Mouse (Mus musculus): ENCODE results near the gene Tnfsf11. TPM values are rescaled to one million over a fixed set of nuclear protein-coding genes. Genes with fewer than 3 reads are reported as not detected.
A peak's percentile ranks its signal among the peaks of the same experiment; 100 is the strongest.

Gene Tnfsf11
- polyA plus RNA-seq (2014; fragmentation: Nextera tagmentation; extraction: Ambion mirVana), result 0.22 and 0.29 TPM in 2 replicates

DNA sequence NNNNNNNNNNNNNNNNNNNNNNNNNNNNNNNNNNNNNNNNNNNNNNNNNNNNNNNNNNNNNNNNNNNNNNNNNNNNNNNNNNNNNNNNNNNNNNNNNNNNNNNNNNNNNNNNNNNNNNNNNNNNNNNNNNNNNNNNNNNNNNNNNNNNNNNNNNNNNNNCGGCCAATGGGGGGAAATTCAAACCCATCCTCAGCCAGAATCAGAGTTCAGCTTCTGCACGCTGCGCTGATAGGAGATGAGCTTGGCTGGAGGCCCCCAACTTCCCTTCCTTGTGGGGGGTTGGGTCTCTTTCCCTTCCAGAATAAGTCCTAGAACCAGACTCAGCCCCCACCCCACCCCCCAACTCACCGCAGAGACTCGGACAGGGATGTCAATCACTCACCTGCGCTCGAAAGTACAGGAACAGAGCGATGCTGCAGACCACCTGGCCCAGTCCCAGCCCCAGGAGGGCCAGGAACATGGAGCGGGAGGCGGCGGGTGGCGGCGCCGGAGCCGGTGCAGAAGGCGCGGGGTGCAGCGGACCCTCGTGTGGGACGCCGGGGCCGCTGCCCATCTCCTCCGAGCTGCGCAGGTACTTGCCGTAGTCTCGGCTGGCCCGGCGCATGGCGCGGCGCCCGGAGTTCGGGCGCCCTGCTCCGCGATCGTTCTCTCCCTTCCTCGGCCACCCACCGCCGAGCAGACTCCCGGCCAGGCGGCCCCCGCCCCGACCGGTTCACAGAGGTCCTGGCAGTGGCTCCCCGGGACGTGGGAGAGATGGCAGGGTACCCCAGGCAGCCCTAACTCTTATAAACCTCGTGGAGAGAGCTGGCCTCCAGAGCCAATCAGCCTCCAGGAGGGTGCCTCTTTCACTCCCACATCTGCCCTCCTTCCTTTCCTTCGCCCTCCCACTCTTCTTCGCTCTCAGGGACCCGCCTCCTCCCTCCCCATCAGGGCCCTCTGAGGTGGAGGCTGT is at the start of gene Tnfsf11:
Gene Tnfsf11 (minus strand): TSS at position 758 of the 952 bp plus-strand sequence.
- H3K27ac ChIP-seq (ENCODE audit: low read depth), result no peak within 1 kb of the TSS
- H3K36me3 ChIP-seq (ENCODE audit: insufficient read depth), result no peaks in the 10 kb centered on the region
- H3K27me3 ChIP-seq (ENCODE audit: insufficient read depth, low read length), result peaks cover 25% of the 10 kb centered on the region
- ATAC-seq (ENCODE audit: insufficient read depth) (peak; percentile 86), DNase-seq (peak; percentile 39)
- WGBS, result 1% methylated on average over 43 of the region's 51 CpGs
- H3K9ac ChIP-seq, result peak within 1 kb of the TSS; percentile 23; the same call in 1 of the 2 replicates
- no peak for TF ChIP-seq CTCF (IDR thresholded peaks at IDR 0.05; ENCODE audit: low read depth)
- peak within 1 kb of the TSS; percentile 86 for H3K4me2 ChIP-seq
- H3K4me3 ChIP-seq (ENCODE audit: low read depth, low read length), result peak within 1 kb of the TSS; percentile 46
- no peaks in the 10 kb centered on the region for H3K9me3 ChIP-seq (ENCODE audit: low read depth, low read length)
- H3K4me1 ChIP-seq (ENCODE audit: insufficient read depth), result no peaks in the 10 kb centered on the region

DNA sequence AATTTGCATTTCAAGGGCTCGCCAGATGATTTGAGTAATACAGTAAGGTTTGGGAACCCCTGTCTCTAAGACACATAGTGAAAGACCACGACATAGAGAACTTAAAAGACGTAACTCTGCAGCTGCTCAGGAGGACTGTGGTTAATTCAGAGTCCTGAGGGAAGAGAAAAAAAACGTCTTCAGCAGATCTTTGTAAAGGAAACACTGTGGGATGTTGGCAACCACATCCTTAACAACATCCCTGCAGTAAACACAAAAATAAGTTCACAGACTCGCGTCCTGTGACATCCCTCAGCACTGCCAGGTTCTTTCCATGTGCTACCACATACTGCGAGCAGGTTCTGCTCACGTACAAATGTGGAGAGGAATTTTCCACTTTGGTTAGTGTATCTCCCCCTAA is 48.9 kb upstream of the Tnfsf11 start:
- H3K27me3 ChIP-seq (ENCODE audit: insufficient read depth, low read length), result no peaks in the 10 kb centered on the region
- no peak overlapping the region for H3K4me3 ChIP-seq (ENCODE audit: low read depth, low read length)
- DNase-seq, result no peak
- no peaks in the 10 kb centered on the region for H3K36me3 ChIP-seq (ENCODE audit: insufficient read depth)
- no peak for ATAC-seq (ENCODE audit: insufficient read depth)
- H3K4me2 ChIP-seq, result no peak overlapping the region
- TF ChIP-seq CTCF (IDR thresholded peaks at IDR 0.05; ENCODE audit: low read depth), result no peak
- WGBS, result 61% methylated on average over 8 of the region's 8 CpGs
- H3K9ac ChIP-seq, result no peak overlapping the region
- no peaks in the 10 kb centered on the region for H3K4me1 ChIP-seq (ENCODE audit: insufficient read depth)
- no peak overlapping the region for H3K27ac ChIP-seq (ENCODE audit: low read depth)
- H3K9me3 ChIP-seq (ENCODE audit: low read depth, low read length), result no peaks in the 10 kb centered on the region

GRCm38 (mm10) chr14:78355381-78355780 is 47.5 kb upstream of the Tnfsf11 start:
- no peaks in the 10 kb centered on the region for H3K27me3 ChIP-seq (ENCODE audit: insufficient read depth, low read length)
- TF ChIP-seq CTCF (IDR thresholded peaks at IDR 0.05; ENCODE audit: low read depth), result no peak
- no peak overlapping the region for H3K4me3 ChIP-seq (ENCODE audit: low read depth, low read length)
- DNase-seq (no peak), ATAC-seq (ENCODE audit: insufficient read depth) (no peak)
- no peaks in the 10 kb centered on the region for H3K9me3 ChIP-seq (ENCODE audit: low read depth, low read length)
- no peaks in the 10 kb centered on the region for H3K4me1 ChIP-seq (ENCODE audit: insufficient read depth)
- H3K36me3 ChIP-seq (ENCODE audit: insufficient read depth), result no peaks in the 10 kb centered on the region
- WGBS, result 57% methylated on average over 4 of the region's 4 CpGs
- no peak overlapping the region for H3K27ac ChIP-seq (ENCODE audit: low read depth)
- H3K9ac ChIP-seq, result no peak overlapping the region
- no peak overlapping the region for H3K4me2 ChIP-seq

- Histone ChIP-seq H3K4me1 (ENCODE audit: insufficient read depth) (no peaks in the 10 kb centered on the region), H3K4me2 (no peak overlapping the region), H3K9ac (no peak overlapping the region), H3K27ac (ENCODE audit: low read depth) (no peak overlapping the region), H3K36me3 (ENCODE audit: insufficient read depth) (no peaks in the 10 kb centered on the region), H3K27me3 (ENCODE audit: insufficient read depth, low read length) (no peaks in the 10 kb centered on the region), H3K4me3 (ENCODE audit: low read depth, low read length) (no peak overlapping the region), H3K9me3 (ENCODE audit: low read depth, low read length) (no peaks in the 10 kb centered on the region)
- DNase-seq (no peak), ATAC-seq (ENCODE audit: insufficient read depth) (no peak)
- WGBS, result 64% methylated on average over 4 of the region's 4 CpGs
- no peak for TF ChIP-seq CTCF (IDR thresholded peaks at IDR 0.05; ENCODE audit: low read depth)
Observed at GRCm38 (mm10) chr14:78352865-78353264, 45.0 kb upstream of the Tnfsf11 start.

DNA sequence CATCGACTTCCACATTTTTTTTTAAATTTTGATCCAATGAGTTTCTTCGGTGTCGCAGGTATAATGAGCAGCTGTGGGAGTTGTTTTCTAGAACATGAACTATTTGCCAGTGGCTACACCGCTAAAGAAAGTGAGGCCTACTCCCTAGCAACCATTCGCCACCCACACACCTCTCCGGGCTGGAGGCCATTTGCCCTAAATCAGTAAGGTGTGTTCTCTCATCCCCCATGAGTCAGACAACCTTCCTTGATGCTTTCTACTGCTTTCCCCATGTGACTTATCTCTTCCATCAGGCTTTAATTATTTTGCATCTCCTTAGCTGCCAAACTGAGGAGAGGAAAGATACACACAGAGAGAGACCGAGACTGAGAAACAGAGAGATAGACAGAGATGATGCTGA is 43.7 kb upstream of the Tnfsf11 start:
- WGBS, result 89% methylated on average over 7 of the region's 7 CpGs

GRCm38 (mm10) chr14:78347715-78348114 is 39.9 kb upstream of the Tnfsf11 start:
- no peaks in the 10 kb centered on the region for H3K27me3 ChIP-seq (ENCODE audit: insufficient read depth, low read length)
- no peak overlapping the region for H3K27ac ChIP-seq (ENCODE audit: low read depth)
- ATAC-seq (ENCODE audit: insufficient read depth) (no peak), DNase-seq (no peak)
- WGBS, result 77% methylated on average over 2 of the region's 2 CpGs
- no peaks in the 10 kb centered on the region for H3K36me3 ChIP-seq (ENCODE audit: insufficient read depth)
- H3K9ac ChIP-seq, result no peak overlapping the region
- H3K4me2 ChIP-seq, result no peak overlapping the region
- TF ChIP-seq CTCF (IDR thresholded peaks at IDR 0.05; ENCODE audit: low read depth), result no peak
- H3K4me3 ChIP-seq (ENCODE audit: low read depth, low read length), result no peak overlapping the region
- H3K4me1 ChIP-seq (ENCODE audit: insufficient read depth), result no peaks in the 10 kb centered on the region
- H3K9me3 ChIP-seq (ENCODE audit: low read depth, low read length), result no peaks in the 10 kb centered on the region

More for the DNA sequence above, 43.7 kb upstream of the Tnfsf11 start:
- Histone ChIP-seq H3K36me3 (ENCODE audit: insufficient read depth) (no peaks in the 10 kb centered on the region), H3K9ac (no peak overlapping the region), H3K4me2 (no peak overlapping the region), H3K9me3 (ENCODE audit: low read depth, low read length) (no peaks in the 10 kb centered on the region), H3K27me3 (ENCODE audit: insufficient read depth, low read length) (no peaks in the 10 kb centered on the region), H3K4me3 (ENCODE audit: low read depth, low read length) (no peak overlapping the region), H3K4me1 (ENCODE audit: insufficient read depth) (no peaks in the 10 kb centered on the region), H3K27ac (ENCODE audit: low read depth) (no peak overlapping the region)
- TF ChIP-seq CTCF (IDR thresholded peaks at IDR 0.05; ENCODE audit: low read depth), result no peak
- ATAC-seq (ENCODE audit: insufficient read depth) (no peak), DNase-seq (no peak)

- no peak overlapping the region for H3K4me2 ChIP-seq
- ATAC-seq (ENCODE audit: insufficient read depth), result no peak
- no peaks in the 10 kb centered on the region for H3K27me3 ChIP-seq (ENCODE audit: insufficient read depth, low read length)
- H3K4me3 ChIP-seq (ENCODE audit: low read depth, low read length), result no peak overlapping the region
- no peak overlapping the region for H3K9ac ChIP-seq
- H3K4me1 ChIP-seq (ENCODE audit: insufficient read depth), result no peaks in the 10 kb centered on the region
- no peak overlapping the region for H3K27ac ChIP-seq (ENCODE audit: low read depth)
- 38% methylated on average over 8 of the region's 8 CpGs for WGBS
- H3K9me3 ChIP-seq (ENCODE audit: low read depth, low read length), result no peaks in the 10 kb centered on the region
- TF ChIP-seq CTCF (IDR thresholded peaks at IDR 0.05; ENCODE audit: low read depth), result no peak
- no peaks in the 10 kb centered on the region for H3K36me3 ChIP-seq (ENCODE audit: insufficient read depth)
- no peak for DNase-seq
Observed at GRCm38 (mm10) chr14:78343007-78343406, 35.2 kb upstream of the Tnfsf11 start.

Data from lung, embryonic 14.5 days (tissue).